Mouse (Mus musculus) thymus, adult 2 months (tissue): ENCODE results near the gene 2210010C04Rik.
"Not testable (repeated sequence)": the region's sequence is repeated elsewhere in the genome, so short reads cannot be mapped to it uniquely, and the experiment has no call there.

Experiments used
- CTCF ChIP-seq: fragments of 200-500 bp; IDR thresholded peaks from 2 replicates; pipeline ENCODE4 v1.5.1; 2012; ENCODE audit warnings: mild to moderate bottlenecking, control low read depth, low read length, moderate library complexity, borderline replicate concordance; ENCODE audit not compliant: control insufficient read depth, poor library complexity, insufficient read depth; ENCODE audit errors: extremely low read depth
- POLR2A ChIP-seq: fragments of 200-500 bp; IDR thresholded peaks from 2 replicates; pipeline ENCODE4 v1.6.1; 2012; ENCODE audit warnings: mild to moderate bottlenecking, low read length, control low read depth, moderate library complexity; ENCODE audit not compliant: control insufficient read depth, poor library complexity, insufficient read depth; ENCODE audit errors: extremely low read depth

- TF ChIP-seq CTCF, POLR2A: not testable (repeated sequence)
Observed at GRCm38 (mm10) chr6:40999379-40999778, 35.9 kb downstream of the 2210010C04Rik start, which contains the start of gene Gm2663.
